In genomic region chr7:120727581-120727980, GRCm38 (mm10) we compare ENCODE assay signal across 9 mouse cellular contexts. TPM values are rescaled to one million over a fixed set of nuclear protein-coding genes. Genes with fewer than 3 reads are reported as not detected.
DNase-seq lines count a peak whose midpoint lies in the region; ATAC-seq lines count a peak whose summit lies in the region.
"Had no signal": no experiment of that assay in that cellular context is flagged by ENCODE, and none has a peak within 500 bp of the region (broad histone marks: within the 10 kb centered on the region; RNA-seq: fewer than 3 reads in every experiment).

No protein-coding gene starts in this region.

- H3K4me2 ChIP-seq in liver, embryonic 11.5 days = no peak overlapping the region
- no peak overlapping the region for H3K4me2 ChIP-seq in stomach, embryonic 14.5 days (replicated peaks; ENCODE audit: low read depth, low read length)
- H3K4me2 ChIP-seq: embryonic facial prominence, embryonic 12.5 days had no signal

- peaks cover 4% of the 10 kb centered on the region; the same call in 1 of the 2 replicates for H3K36me3 ChIP-seq in liver, embryonic 11.5 days (ENCODE audit: control insufficient read depth, insufficient read depth, low read length)
- peaks cover 3% of the 10 kb centered on the region; the same call in 1 of the 2 replicates for H3K36me3 ChIP-seq in stomach, embryonic 14.5 days (ENCODE audit: control insufficient read depth, insufficient read depth, low read length)

- H3K27ac ChIP-seq in liver, embryonic 11.5 days (ENCODE audit: low read depth, low read length) = no peak overlapping the region
- H3K27ac ChIP-seq in stomach, embryonic 14.5 days (ENCODE audit: low read length) = no peak overlapping the region
- H3K27ac ChIP-seq: embryonic facial prominence, embryonic 12.5 days had no signal

- H3K4me1 ChIP-seq in liver, embryonic 11.5 days (replicated peaks; ENCODE audit: control insufficient read depth, insufficient read depth, low read length) = peaks cover 4% of the 10 kb centered on the region
- 0 out of 2 replicates have a peak, but pooled peaks cover 5% of the 10 kb centered on the region for H3K4me1 ChIP-seq in stomach, embryonic 14.5 days (ENCODE audit: control insufficient read depth, insufficient read depth, low read length)
- H3K4me1 ChIP-seq: embryonic facial prominence, embryonic 12.5 days had no signal

- 81% methylated on average over 3 of the region's 3 CpGs for WGBS in liver, embryonic 11.5 days
- WGBS in stomach, embryonic 14.5 days = 93% methylated on average over 3 of the region's 3 CpGs

- no peak overlapping the region for H3K4me3 ChIP-seq in liver, embryonic 11.5 days (ENCODE audit: low read depth, low read length)
- H3K4me3 ChIP-seq in stomach, embryonic 14.5 days (ENCODE audit: low read depth, low read length) = no peak overlapping the region
- H3K4me3 ChIP-seq: embryonic facial prominence, embryonic 12.5 days had no signal

- ATAC-seq in liver, embryonic 11.5 days (replicated peaks; ENCODE audit: low FRiP score) = peak; percentile 62
- ATAC-seq in stomach, embryonic 14.5 days (ENCODE audit: insufficient number of reproducible peaks, insufficient read depth, low FRiP score, low read depth) = 0 out of 2 replicates have a peak, but pooled peaks have one; percentile 42

- no peaks in the 10 kb centered on the region for H3K9me3 ChIP-seq in liver, embryonic 11.5 days (ENCODE audit: control insufficient read depth, low read length)
- H3K9me3 ChIP-seq in stomach, embryonic 14.5 days (ENCODE audit: control insufficient read depth, low read depth, low read length) = no peaks in the 10 kb centered on the region
- H3K9me3 ChIP-seq: embryonic facial prominence, embryonic 12.5 days had no signal

- peak; percentile 21 to 69 for DNase-seq in frontal cortex, postnatal 36 days (ENCODE audit: low spot score in 2 of 2)
- DNase-seq in frontal cortex, postnatal 10 days (ENCODE audit: low spot score in 2 of 2) = no peak
- peak; percentile 47 for DNase-seq in urinary bladder, postnatal 25 days (ENCODE audit: low spot score)
- no peak for DNase-seq in urinary bladder, postnatal 36 days (ENCODE audit: low spot score in 2 of 2)
- DNase-seq in embryo, embryonic 11 days = peak; percentile 39
- no peak for DNase-seq in liver, embryonic 11.5 days (ENCODE audit: low spot score)
- no peak for DNase-seq in ovary, adult 18-20 months (ENCODE audit: low spot score)

- no peaks in the 10 kb centered on the region for H3K27me3 ChIP-seq in liver, embryonic 11.5 days (replicated peaks; ENCODE audit: control insufficient read depth, insufficient read depth, low read length)
- H3K27me3 ChIP-seq in stomach, embryonic 14.5 days (ENCODE audit: control insufficient read depth, insufficient read depth, low read length) = no peaks in the 10 kb centered on the region
- H3K27me3 ChIP-seq: embryonic facial prominence, embryonic 12.5 days had no signal

- H3K9ac ChIP-seq in liver, embryonic 11.5 days (ENCODE audit: low read depth, low read length) = no peak overlapping the region
- no peak overlapping the region for H3K9ac ChIP-seq in stomach, embryonic 14.5 days (replicated peaks; ENCODE audit: low read depth, low read length)
- H3K9ac ChIP-seq: embryonic facial prominence, embryonic 12.5 days had no signal

RNA-seq across cellular contexts. Expression of gene Vwa3a, which starts 11.5 kb away (rescaled TPM):
- 0.08 TPM in 1 of 2 replicates, not detected in the other for polyA plus RNA-seq in liver, embryonic 11.5 days (2014; fragmentation: Nextera tagmentation; extraction: Ambion mirVana)
- 0.27 and 0.41 TPM in 2 replicates for polyA plus RNA-seq in stomach, embryonic 14.5 days (2014; fragmentation: Nextera tagmentation; extraction: Ambion mirVana)

RNA-seq across cellular contexts. Expression of gene Mosmo, which starts 50.2 kb away (rescaled TPM):
- 11.3 and 12.7 TPM in 2 replicates for polyA plus RNA-seq in liver, embryonic 11.5 days (2014; fragmentation: Nextera tagmentation; extraction: Ambion mirVana)
- 15.8 and 16.5 TPM in 2 replicates for polyA plus RNA-seq in stomach, embryonic 14.5 days (2014; fragmentation: Nextera tagmentation; extraction: Ambion mirVana)

RNA-seq across cellular contexts. Expression of gene Pdzd9, which starts 57.4 kb away (rescaled TPM):
- 0.23 and 0.29 TPM in 2 replicates for polyA plus RNA-seq in liver, embryonic 11.5 days (2014; fragmentation: Nextera tagmentation; extraction: Ambion mirVana)
- polyA plus RNA-seq in stomach, embryonic 14.5 days (2014; fragmentation: Nextera tagmentation; extraction: Ambion mirVana) = 0.20 and 0.43 TPM in 2 replicates

Comparison
In these comparisons a context has a peak if more than half of its experiments do, and no peak if none do; other contexts are left out.
1. DNase-seq: peak in frontal cortex, postnatal 36 days (2 of 2), urinary bladder, postnatal 25 days (single experiment) and embryo, embryonic 11 days (single experiment); none in frontal cortex, postnatal 10 days (0 of 2), urinary bladder, postnatal 36 days (0 of 2), liver, embryonic 11.5 days (single experiment) and ovary, adult 18-20 months (single experiment).